15 mouse cellular contexts compared by ENCODE assay signal in genomic region chr19:23214326-23214725, GRCm38 (mm10). TPM values are rescaled to one million over a fixed set of nuclear protein-coding genes. Genes with fewer than 3 reads are reported as not detected.
A peak's percentile ranks its signal among the peaks of the same experiment; 100 is the strongest.
DNase-seq lines count a peak whose midpoint lies in the region; ATAC-seq lines count a peak whose summit lies in the region.
"Had no signal": no experiment of that assay in that cellular context is flagged by ENCODE, and none has a peak within 500 bp of the region (broad histone marks: within the 10 kb centered on the region; RNA-seq: fewer than 3 reads in every experiment).

No protein-coding gene starts in this region.

- peak; percentile 15 for DNase-seq in midbrain, embryonic 14.5 days
- DNase-seq in midbrain, embryonic 11.5 days (ENCODE audit: low spot score, missing footprints), result no peak
- DNase-seq in frontal cortex, postnatal 25 days (ENCODE audit: low spot score in 2 of 2), result peak; percentile 29 to 43
- peak; percentile 30 to 76 for DNase-seq in layer of hippocampus, postnatal 14 days (ENCODE audit: low spot score in 2 of 2)
- DNase-seq in right cerebral cortex, postnatal 14 days, result peak; percentile 19
- DNase-seq in adrenal gland, adult 8-10 months, result no peak
- DNase-seq in Muller cell, postnatal 12 days (ENCODE audit: inconsistent ontology term), result no peak
- DNase-seq: adrenal gland, postnatal 25 days; cerebellum, adult 8-10 months; liver had no signal

- no peak for ATAC-seq in midbrain, embryonic 14.5 days (ENCODE audit: low FRiP score, low TSS enrichment)
- no peak for ATAC-seq in midbrain, embryonic 11.5 days (ENCODE audit: low FRiP score)
- ATAC-seq: intestine, embryonic 16.5 days; lung, postnatal 0 days had no signal

- H3K36me3 ChIP-seq in midbrain, embryonic 14.5 days (ENCODE audit: control insufficient read depth, insufficient read depth, low read length), result peaks cover 49% of the 10 kb centered on the region
- H3K36me3 ChIP-seq in midbrain, embryonic 11.5 days (ENCODE audit: control insufficient read depth, insufficient read depth, low read length), result no peaks in the 10 kb centered on the region

- H3K4me3 ChIP-seq in midbrain, embryonic 14.5 days (replicated peaks; ENCODE audit: low read depth, low read length), result no peak overlapping the region
- H3K4me3 ChIP-seq in midbrain, embryonic 11.5 days (ENCODE audit: low read depth, low read length), result no peak overlapping the region
- H3K4me3 ChIP-seq: embryonic facial prominence, embryonic 12.5 days; midbrain, embryonic 10.5 days; neural tube, embryonic 13.5 days had no signal

- 0 out of 2 replicates have a peak, but pooled peaks cover 3% of the 10 kb centered on the region for H3K4me1 ChIP-seq in midbrain, embryonic 14.5 days (ENCODE audit: control insufficient read depth, insufficient read depth, low read length)
- no peaks in the 10 kb centered on the region for H3K4me1 ChIP-seq in midbrain, embryonic 11.5 days (ENCODE audit: control insufficient read depth, insufficient read depth, low read length)
- H3K4me1 ChIP-seq: embryonic facial prominence, embryonic 12.5 days; midbrain, embryonic 10.5 days; neural tube, embryonic 13.5 days had no signal

- H3K4me2 ChIP-seq in midbrain, embryonic 14.5 days (ENCODE audit: low read length), result no peak overlapping the region
- no peak overlapping the region for H3K4me2 ChIP-seq in midbrain, embryonic 11.5 days
- H3K4me2 ChIP-seq: embryonic facial prominence, embryonic 12.5 days; neural tube, embryonic 13.5 days had no signal

- H3K9ac ChIP-seq in midbrain, embryonic 14.5 days (replicated peaks; ENCODE audit: low read length), result no peak overlapping the region
- H3K9ac ChIP-seq in midbrain, embryonic 11.5 days (ENCODE audit: low read length), result no peak overlapping the region
- H3K9ac ChIP-seq: embryonic facial prominence, embryonic 12.5 days; neural tube, embryonic 13.5 days had no signal

- WGBS in midbrain, embryonic 14.5 days, result 55% methylated on average over 8 of the region's 8 CpGs
- 82% methylated on average over 8 of the region's 8 CpGs for WGBS in midbrain, embryonic 11.5 days

- H3K27me3 ChIP-seq in midbrain, embryonic 14.5 days (ENCODE audit: control insufficient read depth, insufficient read depth, low read length), result no peaks in the 10 kb centered on the region
- no peaks in the 10 kb centered on the region for H3K27me3 ChIP-seq in midbrain, embryonic 11.5 days (ENCODE audit: control insufficient read depth, insufficient read depth, low read length)
- H3K27me3 ChIP-seq: embryonic facial prominence, embryonic 12.5 days; neural tube, embryonic 13.5 days had no signal

- H3K27ac ChIP-seq in midbrain, embryonic 14.5 days (replicated peaks; ENCODE audit: low read depth, low read length), result no peak overlapping the region
- H3K27ac ChIP-seq in midbrain, embryonic 11.5 days (ENCODE audit: low read depth, low read length), result no peak overlapping the region
- H3K27ac ChIP-seq: embryonic facial prominence, embryonic 12.5 days; midbrain, embryonic 10.5 days; neural tube, embryonic 13.5 days had no signal

- no peaks in the 10 kb centered on the region for H3K9me3 ChIP-seq in midbrain, embryonic 14.5 days (ENCODE audit: control insufficient read depth, low read length)
- no peaks in the 10 kb centered on the region for H3K9me3 ChIP-seq in midbrain, embryonic 11.5 days (ENCODE audit: control insufficient read depth, low read length)
- H3K9me3 ChIP-seq: embryonic facial prominence, embryonic 12.5 days; midbrain, embryonic 10.5 days; neural tube, embryonic 13.5 days had no signal

RNA-seq across cellular contexts. Expression of gene Smc5, which starts 59.4 kb away (rescaled TPM):
- 25.8 and 36.3 TPM in 2 replicates for polyA plus RNA-seq in midbrain, embryonic 14.5 days (2014; fragmentation: Nextera tagmentation; extraction: Ambion mirVana)
- polyA plus RNA-seq in midbrain, embryonic 11.5 days (2014; fragmentation: Nextera tagmentation; extraction: Ambion mirVana), result 52.6 and 60.5 TPM in 2 replicates
- 10 to 100 TPM; 34.3 to 40.1 TPM for total RNA-seq in layer of hippocampus, postnatal 14 days (2021)
- total RNA-seq in adrenal gland, adult 8-10 months (2022), result 10 to 100 TPM; 23.3 to 47.4 (median 32.1) TPM

Comparison
In these comparisons a context has a peak if more than half of its experiments do, and no peak if none do; other contexts are left out.
1. DNase-seq: peak in midbrain, embryonic 14.5 days (single experiment), frontal cortex, postnatal 25 days (2 of 2), layer of hippocampus, postnatal 14 days (2 of 2) and right cerebral cortex, postnatal 14 days (single experiment); none in midbrain, embryonic 11.5 days (single experiment), adrenal gland, adult 8-10 months (single experiment) and Muller cell, postnatal 12 days (single experiment).